Mouse (Mus musculus) 3T3-L1 (cell line): ENCODE data around the gene Olfr588-ps1.
"Not testable (repeated sequence)": the region's sequence is repeated elsewhere in the genome, so short reads cannot be mapped to it uniquely, and the experiment has no call there.

Source experiments
- DNase-seq: peaks from one replicate; pipeline ENCODE4 v3.0.0-alpha.2; 2015; ENCODE audit warnings: low read depth, low spot score

Olfr588-ps1 gene

DNA sequence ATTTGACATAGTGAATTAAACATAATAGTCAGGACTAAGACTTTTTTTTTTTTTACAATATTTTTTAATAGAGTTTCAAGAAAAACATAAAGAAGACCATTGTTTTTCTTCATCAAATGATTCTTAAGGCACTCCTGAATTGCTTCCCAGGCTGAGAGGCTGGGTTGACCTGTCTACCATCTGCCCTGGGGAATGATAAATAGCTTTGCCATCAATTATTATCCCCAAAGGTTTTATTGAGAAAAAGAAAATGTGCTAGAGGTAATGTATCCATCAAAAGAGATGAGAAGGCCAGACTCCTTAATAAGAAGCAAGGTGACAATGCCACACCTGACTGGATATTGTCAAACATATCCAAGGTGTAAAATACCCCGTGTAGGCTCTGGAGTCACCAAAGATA lies at the start of gene Olfr588-ps1:
Gene Olfr588-ps1 (plus strand): TSS at position 301 of the 400 bp plus-strand sequence.
- DNase-seq = no peak

DNA sequence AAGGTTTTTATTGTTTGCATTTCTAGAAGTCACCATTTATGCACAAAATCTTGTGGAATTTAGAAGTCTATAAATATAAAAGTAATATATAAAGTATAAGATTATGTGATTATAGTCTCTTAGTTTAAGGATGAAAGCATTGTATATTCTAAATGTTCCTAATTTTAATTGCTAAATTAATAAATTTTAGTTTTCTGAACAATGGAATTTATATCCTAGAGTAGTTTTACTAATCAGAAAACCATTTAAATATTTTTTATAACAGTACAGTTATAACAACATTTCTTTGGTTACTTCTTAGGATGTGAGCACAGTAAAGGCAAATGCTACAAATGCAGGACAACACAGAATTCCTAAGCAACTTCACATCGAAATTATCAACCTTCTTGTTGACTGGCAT lies 43.3 kb upstream of the Olfr588-ps1 start, which contains the start of gene Olfr585:
Gene Olfr585 (plus strand): TSS at position 301 of the 400 bp plus-strand sequence.
- DNase-seq = no peak

DNA sequence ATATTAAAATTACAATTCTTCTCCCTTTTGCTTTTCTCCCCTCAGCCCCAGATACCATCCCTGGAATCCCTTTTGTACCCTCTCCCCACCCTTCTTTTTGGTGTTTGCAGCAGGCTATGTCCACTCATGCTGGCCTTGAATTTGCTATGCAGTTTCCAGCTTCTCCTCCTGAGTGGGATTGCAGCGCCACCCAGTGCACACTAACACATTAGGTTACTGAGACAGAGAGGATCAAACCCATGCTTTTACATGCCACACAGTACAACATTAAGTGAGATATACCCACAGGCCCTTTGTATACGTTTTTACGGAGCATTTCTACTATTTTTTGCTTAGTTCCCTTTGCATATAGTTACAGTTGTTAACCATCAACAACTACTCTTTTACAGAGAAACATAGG lies 21.3 kb upstream of the Olfr588-ps1 start:
- no peak for DNase-seq

DNA sequence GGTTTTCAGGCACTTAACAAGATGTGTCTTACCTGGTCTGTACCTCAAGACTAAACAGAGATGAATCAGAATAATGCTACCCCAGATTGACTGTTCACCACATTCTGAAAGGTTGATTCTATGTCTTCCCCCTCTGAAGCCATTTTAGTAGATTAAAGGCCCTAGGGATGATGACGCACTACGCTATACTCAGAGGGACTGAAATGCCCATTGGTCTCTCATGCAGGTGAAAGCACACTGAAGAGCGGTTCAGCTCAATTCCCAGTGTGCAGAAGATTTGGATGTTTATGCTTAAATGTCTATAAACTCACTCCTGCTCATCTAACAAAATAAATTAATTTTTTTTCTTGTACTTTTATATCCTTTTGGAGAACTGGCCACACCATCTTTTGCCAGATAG lies 15.1 kb upstream of the Olfr588-ps1 start, which contains the start of gene Olfr586:
Gene Olfr586 (minus strand): TSS at position 101 of the 400 bp plus-strand sequence.
- no peak for DNase-seq

- no peak for DNase-seq
Observed at GRCm38 (mm10) chr7:103156256-103156655, 15.6 kb downstream of the Olfr588-ps1 start, which contains the start of gene Olfr589. TSS of gene Olfr589 (minus strand) at chr7:103156356.

DNA sequence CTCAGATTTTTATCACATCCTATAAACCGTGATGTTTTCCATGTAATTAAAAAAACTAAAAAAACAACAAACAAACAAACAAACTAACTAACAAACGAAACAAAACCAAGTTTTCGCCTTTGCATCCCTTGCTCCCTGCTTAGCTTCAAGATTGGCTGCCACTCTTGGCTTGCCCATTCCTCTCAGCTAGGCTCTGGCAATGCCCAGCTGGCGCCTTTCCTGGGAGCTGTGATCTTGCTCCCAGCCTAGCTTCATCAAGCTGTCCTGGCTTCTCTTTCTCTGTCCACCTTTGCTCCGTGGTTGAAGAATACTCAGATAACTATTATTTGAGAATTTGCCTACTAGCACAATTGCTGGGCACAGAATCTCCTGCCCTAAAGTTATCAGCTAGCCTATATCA lies 29.0 kb downstream of the Olfr588-ps1 start:
- DNase-seq = no peak

DNA sequence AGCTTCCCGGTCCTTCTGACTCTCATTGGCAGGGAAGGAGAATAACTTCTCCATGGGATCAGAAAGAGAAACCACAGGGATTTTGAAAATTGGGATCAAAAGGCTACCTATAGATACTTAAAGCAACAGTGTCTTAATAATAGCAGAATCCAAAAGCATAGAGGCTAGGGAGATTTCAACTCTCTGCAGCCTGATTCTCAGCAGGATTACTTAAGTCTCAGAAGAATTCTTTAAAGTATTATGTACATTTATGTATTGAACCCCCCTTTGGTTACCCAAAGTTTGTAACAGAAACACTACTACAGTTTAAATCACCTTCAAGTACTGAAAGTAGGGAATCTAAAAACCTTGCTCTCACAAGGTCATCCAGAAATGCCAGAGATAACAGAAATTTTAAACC lies 37.6 kb downstream of the Olfr588-ps1 start, which contains the start of gene Olfr591:
Gene Olfr591 (minus strand): TSS at position 101 of the 400 bp plus-strand sequence.
- DNase-seq = no peak

DNA sequence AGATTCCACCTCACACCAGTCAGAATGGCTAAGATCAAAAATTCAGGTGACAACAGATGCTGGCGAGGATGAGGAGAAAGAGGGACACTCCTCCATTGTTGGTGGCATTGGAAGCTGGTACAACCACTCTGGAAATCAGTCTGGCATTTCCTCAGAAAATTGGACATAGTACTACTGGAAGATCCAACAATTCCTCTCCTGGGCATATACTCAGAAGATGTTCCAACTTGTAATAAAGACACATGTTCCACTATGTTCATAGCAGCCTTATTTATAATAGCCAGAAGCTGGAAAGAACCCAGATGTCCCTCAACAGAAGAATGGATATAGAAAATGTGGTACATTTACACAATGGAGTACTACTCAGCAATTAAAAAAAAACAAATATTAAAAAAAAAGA lies 43.8 kb downstream of the Olfr588-ps1 start, which contains the start of gene Olfr592:
Gene Olfr592 (plus strand): TSS at position 301 of the 400 bp plus-strand sequence.
- not testable (repeated sequence) for DNase-seq
